Comparison of ENCODE assay signal across 10 mouse cellular contexts in the genomic region with DNA sequence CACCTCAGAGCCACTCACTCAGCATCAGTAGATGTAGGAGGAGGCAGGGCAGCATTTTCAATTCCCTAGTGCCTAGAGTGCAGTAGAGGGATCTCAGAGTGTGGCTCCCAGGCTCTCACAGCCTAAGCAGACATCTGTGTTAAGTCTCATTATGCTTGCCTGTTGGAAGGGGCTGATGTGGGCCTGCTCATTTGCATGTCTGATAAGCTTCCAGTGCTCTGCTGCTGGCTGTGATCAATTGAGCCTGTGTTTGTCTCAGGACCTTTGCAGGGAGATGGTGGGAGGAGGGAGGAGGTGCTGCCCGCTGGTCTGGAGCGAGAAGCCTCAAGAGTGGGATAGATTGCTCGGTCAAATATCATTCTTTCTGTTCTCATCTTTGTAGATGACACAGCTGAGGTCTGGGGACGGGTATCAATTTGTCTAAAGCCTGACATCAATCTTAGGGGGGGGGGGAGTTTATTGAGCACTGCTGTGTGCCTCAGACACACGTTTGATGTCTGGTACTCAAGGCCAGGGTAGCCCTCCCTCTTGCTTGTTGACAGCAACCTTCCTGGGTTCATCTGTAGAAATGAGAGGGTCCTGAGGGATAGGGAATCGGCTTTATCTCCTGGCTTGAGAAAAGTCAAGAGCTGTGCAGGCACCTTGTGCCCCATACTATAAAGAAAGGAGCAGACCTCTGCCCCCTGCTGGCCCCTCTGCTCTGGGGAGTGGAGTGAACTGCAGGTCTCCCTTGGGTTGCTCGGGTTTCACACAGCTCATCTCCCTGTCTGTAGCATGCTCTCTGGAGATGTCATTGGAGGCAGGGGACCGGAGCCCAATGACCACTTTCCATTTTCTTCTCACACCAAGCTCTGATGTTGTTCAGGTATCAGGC. TPM values are rescaled to one million over a fixed set of nuclear protein-coding genes. Genes with fewer than 3 reads are reported as not detected.
DNase-seq lines count a peak whose midpoint lies in the region; ATAC-seq lines count a peak whose summit lies in the region.
"Had no signal": no experiment of that assay in that cellular context is flagged by ENCODE, and none has a peak within 500 bp of the region (broad histone marks: within the 10 kb centered on the region; RNA-seq: fewer than 3 reads in every experiment).

No protein-coding gene starts in this region.

- H3K9me3 ChIP-seq in neural tube, embryonic 11.5 days (ENCODE audit: control insufficient read depth, low read length): no peaks in the 10 kb centered on the region
- H3K9me3 ChIP-seq in hindbrain, embryonic 13.5 days: no peaks in the 10 kb centered on the region
- no peaks in the 10 kb centered on the region for H3K9me3 ChIP-seq in neural tube, embryonic 15.5 days (replicated peaks)
- H3K9me3 ChIP-seq: megakaryocyte, embryonic 14.5 days had no signal

- H3K27me3 ChIP-seq in neural tube, embryonic 11.5 days (ENCODE audit: control insufficient read depth, insufficient read depth, low read length): no peaks in the 10 kb centered on the region
- 0 out of 2 replicates have a peak, but pooled peaks cover 3% of the 10 kb centered on the region for H3K27me3 ChIP-seq in hindbrain, embryonic 13.5 days
- H3K27me3 ChIP-seq in neural tube, embryonic 15.5 days (replicated peaks): 0 out of 2 replicates have a peak, but pooled peaks cover 6% of the 10 kb centered on the region

- peak; percentile 50 for ATAC-seq in neural tube, embryonic 11.5 days (ENCODE audit: insufficient read depth, low FRiP score, low TSS enrichment)
- ATAC-seq in hindbrain, embryonic 13.5 days (ENCODE audit: low FRiP score): peak; percentile 77
- peak; percentile 72; the same call in 1 of the 2 replicates for ATAC-seq in neural tube, embryonic 15.5 days (ENCODE audit: low FRiP score)

- H3K27ac ChIP-seq in neural tube, embryonic 11.5 days (ENCODE audit: low read depth, low read length): no peak overlapping the region
- H3K27ac ChIP-seq in hindbrain, embryonic 13.5 days: peak overlapping the region; percentile 69
- H3K27ac ChIP-seq in neural tube, embryonic 15.5 days (replicated peaks): 0 out of 2 replicates have a peak overlapping the region, but pooled peaks have one; percentile 23

- H3K4me1 ChIP-seq in neural tube, embryonic 11.5 days (ENCODE audit: control insufficient read depth, insufficient read depth, low read length): no peaks in the 10 kb centered on the region
- peaks cover 13% of the 10 kb centered on the region for H3K4me1 ChIP-seq in hindbrain, embryonic 13.5 days (replicated peaks)
- peaks cover 10% of the 10 kb centered on the region for H3K4me1 ChIP-seq in neural tube, embryonic 15.5 days
- H3K4me1 ChIP-seq: megakaryocyte, embryonic 14.5 days had no signal

- H3K4me3 ChIP-seq in neural tube, embryonic 11.5 days (ENCODE audit: low read depth, low read length): no peak overlapping the region
- no peak overlapping the region for H3K4me3 ChIP-seq in hindbrain, embryonic 13.5 days
- H3K4me3 ChIP-seq in neural tube, embryonic 15.5 days (replicated peaks): no peak overlapping the region

- no peak overlapping the region for H3K9ac ChIP-seq in neural tube, embryonic 11.5 days (ENCODE audit: low read length)
- H3K9ac ChIP-seq in hindbrain, embryonic 13.5 days: no peak overlapping the region
- H3K9ac ChIP-seq in neural tube, embryonic 15.5 days (replicated peaks): no peak overlapping the region

- peak; percentile 26 for DNase-seq in embryo, embryonic 11 days
- no peak for DNase-seq in embryo, embryonic 10 days (ENCODE audit: low spot score)
- peak; percentile 45 for DNase-seq in neural tube, embryonic 11.5 days (ENCODE audit: low spot score)
- DNase-seq in neural tube, embryonic 10.5 days (ENCODE audit: extremely low spot score, low spot score): no peak
- no peak for DNase-seq in gastrocnemius, postnatal 10 days
- DNase-seq in spleen, postnatal 14 days (ENCODE audit: low spot score in 2 of 2): no peak
- DNase-seq: cerebellum, adult 18-20 months had no signal

- WGBS in neural tube, embryonic 11.5 days: 44% methylated on average over 8 of the region's 8 CpGs
- WGBS in hindbrain, embryonic 13.5 days: 23% methylated on average over 8 of the region's 8 CpGs
- 33% methylated on average over 8 of the region's 8 CpGs for WGBS in neural tube, embryonic 15.5 days

- H3K4me2 ChIP-seq in neural tube, embryonic 11.5 days (ENCODE audit: low read depth): no peak overlapping the region
- no peak overlapping the region for H3K4me2 ChIP-seq in hindbrain, embryonic 13.5 days
- H3K4me2 ChIP-seq in neural tube, embryonic 15.5 days: no peak overlapping the region

- no peaks in the 10 kb centered on the region for H3K36me3 ChIP-seq in neural tube, embryonic 11.5 days (ENCODE audit: control insufficient read depth, insufficient read depth, low read length)
- H3K36me3 ChIP-seq in hindbrain, embryonic 13.5 days: no peaks in the 10 kb centered on the region
- no peaks in the 10 kb centered on the region for H3K36me3 ChIP-seq in neural tube, embryonic 15.5 days

RNA-seq across cellular contexts. Expression of a gene that starts 47.4 kb away (rescaled TPM):
- 9.8 and 11.5 TPM in 2 replicates for polyA plus RNA-seq in neural tube, embryonic 11.5 days (2014; fragmentation: Nextera tagmentation; extraction: Ambion mirVana)
- 78.0 and 87.2 TPM in 2 replicates for polyA plus RNA-seq in hindbrain, embryonic 13.5 days (2015; fragmentation: Nextera tagmentation; extraction: Ambion mirVana)
- polyA plus RNA-seq in neural tube, embryonic 15.5 days (2015; fragmentation: Nextera tagmentation; extraction: Ambion mirVana): 118 and 138 TPM in 2 replicates
- total RNA-seq in gastrocnemius, postnatal 10 days (2021): under 1 TPM; 0.75 to 0.87 TPM

Comparison
In these comparisons a context has a peak if more than half of its experiments do, and no peak if none do; other contexts are left out.
1. DNase-seq: peak in embryo, embryonic 11 days (single experiment) and neural tube, embryonic 11.5 days (single experiment); none in embryo, embryonic 10 days (single experiment), neural tube, embryonic 10.5 days (single experiment), gastrocnemius, postnatal 10 days (single experiment) and spleen, postnatal 14 days (0 of 2).
2. Peak in every context shown above with its lines, with median percentiles within 50 percentile points of each other: ATAC-seq.